In genomic region chr2:118087044-118087726, GRCm38 (mm10) we compare ENCODE assay signal across 15 mouse cellular contexts.
"Had no signal": no experiment of that assay in that cellular context is flagged by ENCODE, and none has a peak within 500 bp of the region (broad histone marks: within the 10 kb centered on the region; RNA-seq: fewer than 3 reads in every experiment).

No protein-coding gene starts in this region.

- H3K27ac ChIP-seq: hindbrain, postnatal 0 days; intestine, embryonic 15.5 days; layer of hippocampus, adult 2 months; limb, embryonic 13.5 days; liver, embryonic 15.5 days; neural tube, embryonic 12.5 days; stomach, embryonic 15.5 days had no signal

- H3K9ac ChIP-seq: intestine, embryonic 15.5 days; limb, embryonic 13.5 days; liver, embryonic 15.5 days; neural tube, embryonic 12.5 days; stomach, embryonic 15.5 days had no signal

- H3K9me3 ChIP-seq: intestine, embryonic 15.5 days; limb, embryonic 13.5 days; liver, embryonic 15.5 days; neural tube, embryonic 12.5 days; stomach, embryonic 15.5 days had no signal

- ATAC-seq: hindbrain, postnatal 0 days; intestine, embryonic 15.5 days; lung, postnatal 0 days had no signal

- DNase-seq: left cerebral cortex, postnatal 4 days; lung, adult 2 months; lung, postnatal 36 days; midbrain, embryonic 14.5 days; thymus, adult 2 months; thymus, postnatal 25 days had no signal

- H3K36me3 ChIP-seq: intestine, embryonic 15.5 days; limb, embryonic 13.5 days; liver, embryonic 15.5 days; neural tube, embryonic 12.5 days; stomach, embryonic 15.5 days had no signal

- H3K4me3 ChIP-seq: intestine, embryonic 15.5 days; layer of hippocampus, adult 2 months; limb, embryonic 13.5 days; liver, embryonic 15.5 days; myocyte; neural tube, embryonic 12.5 days; stomach, embryonic 15.5 days had no signal

- H3K27me3 ChIP-seq: intestine, embryonic 15.5 days; limb, embryonic 13.5 days; liver, embryonic 15.5 days; neural tube, embryonic 12.5 days; stomach, embryonic 15.5 days had no signal

- H3K4me2 ChIP-seq: intestine, embryonic 15.5 days; limb, embryonic 13.5 days; liver, embryonic 15.5 days; neural tube, embryonic 12.5 days; stomach, embryonic 15.5 days had no signal

- H3K4me1 ChIP-seq: intestine, embryonic 15.5 days; liver, embryonic 15.5 days; neural tube, embryonic 12.5 days; stomach, embryonic 15.5 days had no signal
